Mouse (Mus musculus): ENCODE data around the gene Hs3st2. TPM values are rescaled to one million over a fixed set of nuclear protein-coding genes. Genes with fewer than 3 reads are reported as not detected.

Gene Hs3st2
- total RNA-seq, 1 experiment: not detected

DNA sequence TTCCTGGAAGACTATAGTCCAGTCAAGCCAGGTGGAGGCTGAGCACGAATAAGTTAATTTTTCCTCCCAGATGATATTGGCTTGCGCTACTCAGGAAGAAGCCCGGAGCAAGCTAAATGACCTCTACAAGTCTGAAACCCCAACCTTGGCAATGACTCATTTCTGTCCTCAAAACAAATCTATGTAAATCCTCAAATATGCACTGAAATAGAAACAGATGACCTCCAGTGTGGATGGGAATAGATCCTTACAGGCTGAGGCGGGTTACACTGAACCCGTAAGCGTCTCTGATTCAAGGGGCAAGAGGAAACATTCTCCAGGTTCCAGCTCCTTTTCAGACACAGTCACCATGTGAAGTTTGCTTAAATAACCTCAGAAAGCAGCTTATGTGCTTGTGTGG is 24.5 kb upstream of the Hs3st2 start:
- Histone ChIP-seq H3K9ac (ENCODE audit: insufficient read depth, low read depth, low read length, poor library complexity, severe bottlenecking) (no peak overlapping the region), H3K4me1 (ENCODE audit: control insufficient read depth in 2 of 2, insufficient read depth in 2 of 2, low read length in 2 of 2, poor library complexity in 1 of 2) (no peaks in the 10 kb centered on the region), H3K27ac (ENCODE audit: insufficient read depth, low read depth, low read length, poor library complexity, severe bottlenecking) (no peak overlapping the region), H3K9me3 (ENCODE audit: control insufficient read depth, insufficient read depth, low read depth, low read length) (no peaks in the 10 kb centered on the region), H3K4me3 (ENCODE audit: insufficient read depth in 1 of 2, low read depth in 1 of 2, low read length in 2 of 2, poor library complexity in 1 of 2, severe bottlenecking in 1 of 2) (no peak overlapping the region), H3K36me3 (ENCODE audit: control insufficient read depth, insufficient read depth, low read length, poor library complexity, severe bottlenecking) (no peaks in the 10 kb centered on the region)
- no peak for DNase-seq (ENCODE audit: low read depth, low spot score)
- in situ Hi-C loops (cut with MboI; ENCODE audit: low sequenced_read_pairs in 2 of 2, unreplicated experiment in 2 of 2): no loop called here
- TF ChIP-seq ZNF384 (IDR thresholded peaks at IDR 0.05; ENCODE audit: low read depth, low read length) (no peak), CHD2 (IDR thresholded peaks at IDR 0.05; ENCODE audit: low read depth, low read length) (no peak), ZC3H11A (IDR thresholded peaks at IDR 0.05; ENCODE audit: borderline replicate concordance, low read depth, low read length) (no peak), MAFK (IDR thresholded peaks at IDR 0.05; ENCODE audit: insufficient read depth, low read depth, low read length) (no peak), HCFC1 (IDR thresholded peaks at IDR 0.05; ENCODE audit: borderline replicate concordance, insufficient read depth, low read length) (no peak)

DNA sequence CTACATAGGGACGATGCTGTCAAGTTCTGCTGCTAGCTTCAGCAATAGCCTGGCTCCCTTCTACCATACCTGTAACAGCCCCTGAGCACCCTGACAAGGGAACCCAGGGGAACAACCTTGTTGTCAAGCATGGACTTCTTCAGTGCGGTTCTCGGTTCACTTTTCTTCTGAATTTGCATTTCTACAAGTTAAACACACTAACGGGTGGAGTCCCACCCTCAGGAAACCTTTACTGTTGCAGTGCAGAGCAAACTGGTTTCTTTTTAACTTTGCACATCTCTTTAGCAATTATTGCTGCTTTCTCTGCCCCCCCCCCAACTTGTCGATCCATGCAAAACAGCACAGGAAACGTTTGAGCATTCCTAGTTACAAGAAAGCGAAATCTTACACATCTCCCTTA is 19.7 kb upstream of the Hs3st2 start:
- DNase-seq (ENCODE audit: low read depth, low spot score): no peak
- no peaks in the 10 kb centered on the region for H3K36me3 ChIP-seq (ENCODE audit: control insufficient read depth, insufficient read depth, low read length, poor library complexity, severe bottlenecking)
- TF ChIP-seq ZNF384 (IDR thresholded peaks at IDR 0.05; ENCODE audit: low read depth, low read length) (no peak), MAFK (IDR thresholded peaks at IDR 0.05; ENCODE audit: insufficient read depth, low read depth, low read length) (no peak), HCFC1 (IDR thresholded peaks at IDR 0.05; ENCODE audit: borderline replicate concordance, insufficient read depth, low read length) (no peak)
- H3K27ac ChIP-seq (ENCODE audit: insufficient read depth, low read depth, low read length, poor library complexity, severe bottlenecking): no peak overlapping the region
- no peak overlapping the region for H3K4me3 ChIP-seq (ENCODE audit: insufficient read depth in 1 of 2, low read depth in 1 of 2, low read length in 2 of 2, poor library complexity in 1 of 2, severe bottlenecking in 1 of 2)
- H3K9me3 ChIP-seq (ENCODE audit: control insufficient read depth, insufficient read depth, low read depth, low read length): no peaks in the 10 kb centered on the region
- in situ Hi-C loops (cut with MboI; ENCODE audit: low sequenced_read_pairs in 2 of 2, unreplicated experiment in 2 of 2): no loop called here
- no peaks in the 10 kb centered on the region for H3K4me1 ChIP-seq (ENCODE audit: control insufficient read depth in 2 of 2, insufficient read depth in 2 of 2, low read length in 2 of 2, poor library complexity in 1 of 2)
- no peak overlapping the region for H3K9ac ChIP-seq (ENCODE audit: insufficient read depth, low read depth, low read length, poor library complexity, severe bottlenecking)

DNA sequence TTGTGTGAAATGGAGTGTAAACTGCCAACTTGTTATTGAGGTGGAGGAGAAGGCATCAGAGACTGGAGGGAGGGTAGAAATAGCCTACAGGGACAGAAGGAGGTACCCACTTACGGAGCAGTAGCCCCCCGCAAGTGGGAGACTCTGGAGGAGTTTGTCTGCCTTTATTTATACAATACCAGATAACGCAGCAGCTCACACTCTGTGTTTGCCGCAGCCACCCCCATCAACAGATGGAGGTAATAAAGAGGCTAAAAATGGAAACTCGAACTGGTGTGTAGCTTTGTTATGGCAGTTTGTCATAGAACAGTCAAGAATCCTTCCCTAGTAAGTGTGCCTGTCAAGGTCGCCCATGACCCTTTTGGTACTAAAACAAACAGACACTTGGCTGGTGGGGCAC is 16.2 kb upstream of the Hs3st2 start:
- TF ChIP-seq ZNF384 (IDR thresholded peaks at IDR 0.05; ENCODE audit: low read depth, low read length) (no peak), CHD2 (IDR thresholded peaks at IDR 0.05; ENCODE audit: low read depth, low read length) (no peak), ZC3H11A (IDR thresholded peaks at IDR 0.05; ENCODE audit: borderline replicate concordance, low read depth, low read length) (no peak), MAFK (IDR thresholded peaks at IDR 0.05; ENCODE audit: insufficient read depth, low read depth, low read length) (no peak), HCFC1 (IDR thresholded peaks at IDR 0.05; ENCODE audit: borderline replicate concordance, insufficient read depth, low read length) (no peak)
- no peak for DNase-seq (ENCODE audit: low read depth, low spot score)
- no peaks in the 10 kb centered on the region for H3K9me3 ChIP-seq (ENCODE audit: control insufficient read depth, insufficient read depth, low read depth, low read length)
- no peak overlapping the region for H3K9ac ChIP-seq (ENCODE audit: insufficient read depth, low read depth, low read length, poor library complexity, severe bottlenecking)
- H3K4me1 ChIP-seq (ENCODE audit: control insufficient read depth in 2 of 2, insufficient read depth in 2 of 2, low read length in 2 of 2, poor library complexity in 1 of 2): no peaks in the 10 kb centered on the region
- in situ Hi-C loops (cut with MboI; ENCODE audit: low sequenced_read_pairs in 2 of 2, unreplicated experiment in 2 of 2): no loop called here
- H3K36me3 ChIP-seq (ENCODE audit: control insufficient read depth, insufficient read depth, low read length, poor library complexity, severe bottlenecking): no peaks in the 10 kb centered on the region
- H3K27ac ChIP-seq (ENCODE audit: insufficient read depth, low read depth, low read length, poor library complexity, severe bottlenecking): no peak overlapping the region
- H3K4me3 ChIP-seq (ENCODE audit: insufficient read depth in 1 of 2, low read depth in 1 of 2, low read length in 2 of 2, poor library complexity in 1 of 2, severe bottlenecking in 1 of 2): no peak overlapping the region

DNA sequence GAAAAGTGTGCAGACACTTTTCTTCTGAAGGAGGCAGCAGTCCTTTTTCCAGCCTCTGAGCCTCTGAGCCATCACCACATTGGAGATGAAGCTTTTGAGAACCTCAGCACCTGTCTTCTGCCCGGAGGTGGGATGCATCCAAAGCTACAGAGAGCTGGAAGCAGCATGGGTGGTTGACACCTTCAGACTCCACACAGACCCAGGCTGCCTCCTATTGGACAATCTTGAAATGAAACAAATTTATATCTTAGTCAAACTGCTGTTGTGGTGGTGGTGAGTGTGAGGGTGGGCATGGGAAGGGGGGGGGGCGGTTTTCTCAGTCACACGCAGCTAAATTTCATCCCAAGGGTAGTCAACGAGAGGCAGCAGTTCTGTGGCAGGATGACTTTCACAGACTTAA is 12.7 kb upstream of the Hs3st2 start:
- no peaks in the 10 kb centered on the region for H3K9me3 ChIP-seq (ENCODE audit: control insufficient read depth, insufficient read depth, low read depth, low read length)
- no peaks in the 10 kb centered on the region for H3K36me3 ChIP-seq (ENCODE audit: control insufficient read depth, insufficient read depth, low read length, poor library complexity, severe bottlenecking)
- no peak overlapping the region for H3K27ac ChIP-seq (ENCODE audit: insufficient read depth, low read depth, low read length, poor library complexity, severe bottlenecking)
- H3K9ac ChIP-seq (ENCODE audit: insufficient read depth, low read depth, low read length, poor library complexity, severe bottlenecking): no peak overlapping the region
- in situ Hi-C loops (cut with MboI; ENCODE audit: low sequenced_read_pairs in 2 of 2, unreplicated experiment in 2 of 2): no loop called here
- DNase-seq (ENCODE audit: low read depth, low spot score): no peak
- no peak overlapping the region for H3K4me3 ChIP-seq (ENCODE audit: insufficient read depth in 1 of 2, low read depth in 1 of 2, low read length in 2 of 2, poor library complexity in 1 of 2, severe bottlenecking in 1 of 2)
- TF ChIP-seq ZC3H11A (IDR thresholded peaks at IDR 0.05; ENCODE audit: borderline replicate concordance, low read depth, low read length) (no peak), MAFK (IDR thresholded peaks at IDR 0.05; ENCODE audit: insufficient read depth, low read depth, low read length) (no peak), CHD2 (IDR thresholded peaks at IDR 0.05; ENCODE audit: low read depth, low read length) (no peak), HCFC1 (IDR thresholded peaks at IDR 0.05; ENCODE audit: borderline replicate concordance, insufficient read depth, low read length) (no peak), ZNF384 (IDR thresholded peaks at IDR 0.05; ENCODE audit: low read depth, low read length) (no peak)
- no peaks in the 10 kb centered on the region for H3K4me1 ChIP-seq (ENCODE audit: control insufficient read depth in 2 of 2, insufficient read depth in 2 of 2, low read length in 2 of 2, poor library complexity in 1 of 2)
